Mouse (Mus musculus) spleen, embryonic (tissue): ENCODE data around the gene Hcar1.

ENCODE experiments used
- CTCF ChIA-PET: fragments of 350-600 bp; sonication (Branson Sonifier 250); formaldehyde crosslinking; loops from one replicate; lab custom pipeline; 2022; lab: Charles Lee

Hcar1 gene

GRCm38 (mm10) chr5:123879928-123880327, at the start of gene Hcar1:
Gene Hcar1, minus strand, starts transcription at chr5:123880020.
- CTCF ChIA-PET: no interaction called here

GRCm38 (mm10) chr5:123927118-123927517, 47.3 kb upstream of the Hcar1 start, which contains the start of gene Gm43518:
Gene Gm43518, plus strand, starts transcription at chr5:123927418.
- CTCF ChIA-PET: interaction anchor here (0.6 kb wide), 1 partner anchor 1440 kb away, joined by 9 read pairs; no protein-coding TSS in a partner anchor

- CTCF ChIA-PET: interaction anchor here (0.6 kb wide), 1 partner anchor 92 kb away, joined by 3 read pairs; no protein-coding TSS in a partner anchor
These were observed 42.3 kb upstream of the Hcar1 start for GRCm38 (mm10) chr5:123922112-123922511.

GRCm38 (mm10) chr5:123914852-123915251, 35.0 kb upstream of the Hcar1 start:
- CTCF ChIA-PET: no interaction called here

- CTCF ChIA-PET: interaction anchor here (0.6 kb wide), 1 partner anchor 157 kb away, joined by 3 read pairs; no protein-coding TSS in a partner anchor
These were observed 27.8 kb upstream of the Hcar1 start for GRCm38 (mm10) chr5:123907631-123907977.

GRCm38 (mm10) chr5:123906976-123907630, 27.3 kb upstream of the Hcar1 start, which contains the start of gene Denr:
Gene Denr, plus strand, starts transcription at chr5:123907175.
- CTCF ChIA-PET: interaction anchor here (0.6 kb wide), 1 partner anchor 157 kb away, joined by 3 read pairs; no protein-coding TSS in a partner anchor

GRCm38 (mm10) chr5:123906146-123906975, 26.5 kb upstream of the Hcar1 start:
- CTCF ChIA-PET: interaction anchor here (0.6 to 0.8 kb wide), 2 partner anchors 52 to 68 kb away, joined by 3 to 4 read pairs; no protein-coding TSS in a partner anchor

GRCm38 (mm10) chr5:123904059-123904672, 24.3 kb upstream of the Hcar1 start:
- CTCF ChIA-PET: no interaction called here

GRCm38 (mm10) chr5:123897352-123897751, 17.5 kb upstream of the Hcar1 start:
- CTCF ChIA-PET: interaction anchor here (1.2 kb wide), 1 partner anchor 14 kb away, joined by 3 read pairs; no protein-coding TSS in a partner anchor

GRCm38 (mm10) chr5:123896395-123896794, 16.6 kb upstream of the Hcar1 start:
- CTCF ChIA-PET: interaction anchor here (0.5 kb wide), 1 partner anchor 23 kb away, joined by 19 read pairs; no protein-coding TSS in a partner anchor

- CTCF ChIA-PET: no interaction called here
These were observed 13.7 kb upstream of the Hcar1 start for GRCm38 (mm10) chr5:123893520-123893919.

- CTCF ChIA-PET: no interaction called here
These were observed 11.8 kb upstream of the Hcar1 start for GRCm38 (mm10) chr5:123891669-123892068.

- CTCF ChIA-PET: no interaction called here
These were observed 11.2 kb upstream of the Hcar1 start for GRCm38 (mm10) chr5:123890987-123891386.

GRCm38 (mm10) chr5:123890312-123890711, 10.5 kb upstream of the Hcar1 start:
- CTCF ChIA-PET: no interaction called here

- CTCF ChIA-PET: no interaction called here
These were observed 6.5 kb upstream of the Hcar1 start for GRCm38 (mm10) chr5:123886365-123886764.

- CTCF ChIA-PET: no interaction called here
These were observed 4.5 kb upstream of the Hcar1 start for GRCm38 (mm10) chr5:123884332-123884731.

- CTCF ChIA-PET: interaction anchor here (0.9 kb wide), 1 partner anchor 13 kb away, joined by 3 read pairs; no protein-coding TSS in a partner anchor
These were observed 4.1 kb upstream of the Hcar1 start for GRCm38 (mm10) chr5:123883891-123884290.

- CTCF ChIA-PET: no interaction called here
These were observed 958 bp upstream of the Hcar1 start for GRCm38 (mm10) chr5:123880778-123881177.

- CTCF ChIA-PET: no interaction called here
These were observed 1.8 kb downstream of the Hcar1 start for GRCm38 (mm10) chr5:123878056-123878455.

GRCm38 (mm10) chr5:123874177-123874576, 5.6 kb downstream of the Hcar1 start:
- CTCF ChIA-PET: interaction anchor here (0.8 kb wide), 1 partner anchor 22 kb away, joined by 19 read pairs; no protein-coding TSS in a partner anchor

GRCm38 (mm10) chr5:123869615-123870014, 10.2 kb downstream of the Hcar1 start:
- CTCF ChIA-PET: no interaction called here

- CTCF ChIA-PET: no interaction called here
These were observed 13.4 kb downstream of the Hcar1 start for GRCm38 (mm10) chr5:123866457-123866856.
